Mouse (Mus musculus) erythroblast, embryonic 14.5 days (primary cell): ENCODE results near the gene Cflar.

ENCODE experiments used
- GATA1 ChIP-seq: IDR thresholded peaks from 2 replicates; pipeline ENCODE4 v1.6.1; 2012; ENCODE audit warnings: low read length, inconsistent platforms, mixed read lengths
- TAL1 ChIP-seq: IDR thresholded peaks from 3 replicates; pipeline ENCODE4 v1.6.1; 2012; ENCODE audit warnings: low read length, inconsistent platforms, mixed read lengths

GRCm38 (mm10) chr1:58723809-58724405 is 12.6 kb downstream of the Cflar start:
- TF ChIP-seq GATA1 (no peak), TAL1 (no peak)
